Mouse (Mus musculus): ENCODE results near the gene Gtf2i.

The Gtf2i gene

DNA sequence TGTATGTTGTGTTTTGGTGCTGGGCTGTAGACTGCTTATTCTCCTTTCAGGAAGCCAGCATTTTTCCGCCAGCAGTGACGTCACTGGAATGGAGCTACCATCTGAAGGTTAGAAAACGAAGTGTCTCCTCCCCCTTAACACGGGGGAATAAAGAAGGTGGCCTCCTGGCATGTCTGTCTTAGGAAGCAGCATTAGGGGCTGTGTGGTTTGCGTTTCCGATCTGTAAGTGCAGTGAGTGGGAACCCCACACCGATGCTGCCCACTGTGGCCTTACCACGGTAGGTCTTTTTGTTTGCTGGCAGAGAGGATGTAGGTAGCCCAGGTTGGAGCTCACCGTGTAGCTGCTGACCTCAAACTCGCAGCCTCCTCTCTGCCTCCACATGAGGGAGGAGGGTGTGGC lies 107.8 kb downstream of the Gtf2i start:
- no peak for DNase-seq (ENCODE audit: low spot score)

DNA sequence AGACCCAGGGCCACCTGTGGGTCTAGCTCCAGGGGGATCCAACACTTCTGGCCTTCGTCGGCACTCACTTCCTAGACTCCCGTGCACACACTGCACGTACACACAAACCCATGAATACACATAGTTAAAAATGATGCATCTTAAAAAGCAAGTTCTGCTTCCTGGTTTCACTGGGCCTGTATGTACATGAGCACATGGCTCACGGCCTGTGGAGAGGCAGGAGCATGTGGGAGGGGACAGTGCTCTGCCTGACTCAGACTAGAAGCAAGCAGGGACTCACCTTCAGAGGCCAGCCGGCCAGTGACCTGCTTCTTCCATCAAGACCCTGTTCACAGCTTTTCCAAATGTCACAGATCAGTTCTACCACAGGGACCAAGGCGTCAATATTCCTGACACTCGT lies 120.9 kb downstream of the Gtf2i start:
- no peak for DNase-seq (ENCODE audit: low spot score)

DNA sequence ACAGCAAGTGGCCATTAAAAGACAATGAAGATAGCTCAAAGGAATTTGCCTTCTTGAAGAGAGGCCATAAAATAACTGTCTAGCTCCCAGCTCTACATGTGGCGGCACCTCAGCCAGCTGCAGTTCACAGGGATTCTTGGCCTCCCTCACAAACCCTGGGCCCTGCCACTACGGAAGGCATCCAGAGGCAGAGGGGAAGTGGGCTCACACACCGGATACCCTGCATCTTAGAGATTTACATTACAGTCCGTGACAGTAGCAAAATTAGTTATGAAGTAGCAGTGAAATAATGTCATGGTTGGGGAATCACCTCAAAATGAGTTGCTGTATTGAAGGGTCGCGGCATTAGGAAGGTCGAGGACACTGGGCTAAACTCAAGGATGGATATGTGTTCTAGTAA lies 126.0 kb downstream of the Gtf2i start:
- DNase-seq (ENCODE audit: low spot score), result no peak
